Mouse (Mus musculus) MEL (cell line): ENCODE results near the gene Nabp2. TPM values are rescaled to one million over a fixed set of nuclear protein-coding genes. Genes with fewer than 3 reads are reported as not detected.

ENCODE experiments used
- DNase-seq: peaks from one replicate; pipeline ENCODE4 v3.0.0; 2011; ENCODE audit warnings: low read depth, low spot score
- H3K27ac ChIP-seq: 2 replicates; pipeline ENCODE4 v1.5.1; 2012; ENCODE audit warnings: low read depth, mild to moderate bottlenecking, control low read depth, low read length, moderate library complexity; ENCODE audit not compliant: control insufficient read depth
- H3K27me3 ChIP-seq, 2 experiments: fragments of 150-350 bp in 1 of 2; sonication (generic) in 1 of 2; 2 replicates each; pipeline ENCODE4 v1.6.1; 2012; ENCODE audit warnings: low read length in 2 of 2, mild to moderate bottlenecking in 2 of 2, improper control_type of control experiment in 1 of 2, moderate library complexity in 1 of 2; ENCODE audit not compliant: insufficient read depth in 2 of 2, control insufficient read depth in 1 of 2
- H3K36me3 ChIP-seq, 2 experiments: 2 replicates each; pipeline ENCODE4 v1.6.1; 2012 to 2014; ENCODE audit warnings: low read length in 2 of 2, improper control_type of control experiment in 1 of 2, inconsistent platforms in 1 of 2, mild to moderate bottlenecking in 1 of 2; ENCODE audit not compliant: insufficient read depth in 2 of 2, control insufficient read depth in 1 of 2
- H3K4me1 ChIP-seq, 2 experiments: fragments of 150-350 bp in 1 of 2; sonication (generic) in 1 of 2; 2 replicates each; pipeline ENCODE4 v1.6.1; 2012; ENCODE audit warnings: low read length in 2 of 2, improper control_type of control experiment in 1 of 2, mild to moderate bottlenecking in 1 of 2; ENCODE audit not compliant: insufficient read depth in 2 of 2, control insufficient read depth in 1 of 2
- H3K4me3 ChIP-seq, 2 experiments: fragments of 150-350 bp in 1 of 2; sonication (generic) in 1 of 2; 2 replicates each; pipeline ENCODE4 v1.5.1; 2012; ENCODE audit warnings: low read depth in 2 of 2, low read length in 2 of 2, mild to moderate bottlenecking in 2 of 2, moderate library complexity in 2 of 2, control low read depth in 1 of 2, improper control_type of control experiment in 1 of 2; ENCODE audit not compliant: control insufficient read depth in 1 of 2, insufficient read depth in 1 of 2
- H3K79me2 ChIP-seq: 2 replicates; pipeline ENCODE4 v1.6.1; 2012; ENCODE audit warnings: mild to moderate bottlenecking, low read length, moderate library complexity; ENCODE audit not compliant: control insufficient read depth, poor library complexity, insufficient read depth
- H3K9ac ChIP-seq: 2 replicates; pipeline ENCODE4 v1.6.1; 2012; ENCODE audit warnings: low read depth, mild to moderate bottlenecking, control low read depth, low read length, moderate library complexity; ENCODE audit not compliant: control insufficient read depth, poor library complexity, severe bottlenecking
- H3K9me3 ChIP-seq: fragments of 150-350 bp; sonication (generic); replicated peaks from 2 replicates; pipeline ENCODE4 v1.6.1; 2012; ENCODE audit warnings: mild to moderate bottlenecking, low read length, improper control_type of control experiment, moderate library complexity; ENCODE audit not compliant: insufficient read depth
- CHD1 ChIP-seq: IDR thresholded peaks from 2 replicates; pipeline ENCODE4 v1.6.1; 2012; ENCODE audit warnings: low read depth, mild to moderate bottlenecking, inconsistent platforms, low read length, improper control_type of control experiment
- CHD2 ChIP-seq: IDR thresholded peaks from 2 replicates; pipeline ENCODE4 v1.6.1; 2011; ENCODE audit warnings: low read length, improper control_type of control experiment
- CTCF ChIP-seq, 3 experiments: IDR thresholded peaks in 2 of 3; conservative IDR thresholded peaks in 1 of 3; 2 replicates each; pipeline ENCODE4 v1.5.1; 2011 to 2012; ENCODE audit warnings: low read length in 3 of 3, low read depth in 2 of 3, mild to moderate bottlenecking in 2 of 3, improper control_type of control experiment in 1 of 3, inconsistent platforms in 1 of 3, mixed read lengths in 1 of 3, moderate library complexity in 1 of 3; ENCODE audit not compliant: control insufficient read depth in 1 of 3, insufficient read depth in 1 of 3, poor library complexity in 1 of 3, severe bottlenecking in 1 of 3
- E2F4 ChIP-seq: IDR thresholded peaks from 2 replicates; pipeline ENCODE4 v1.6.1; 2011; ENCODE audit warnings: low read depth, low read length, improper control_type of control experiment, borderline replicate concordance
- ELF1 ChIP-seq: IDR thresholded peaks from 2 replicates; pipeline ENCODE4 v1.6.1; 2014; ENCODE audit warnings: low read depth, mild to moderate bottlenecking, inconsistent platforms, low read length, improper control_type of control experiment, moderate library complexity
- EP300 ChIP-seq, 2 experiments: IDR thresholded peaks; 2 replicates each; pipeline ENCODE4 v1.6.1; 2011; ENCODE audit warnings: improper control_type of control experiment in 2 of 2, low read length in 2 of 2, low read depth in 1 of 2, mild to moderate bottlenecking in 1 of 2
- GABPA ChIP-seq: IDR thresholded peaks from 2 replicates; pipeline ENCODE4 v1.6.1; 2012; ENCODE audit warnings: low read depth, mild to moderate bottlenecking, inconsistent platforms, low read length, improper control_type of control experiment, moderate library complexity
- JUND ChIP-seq: IDR thresholded peaks from 2 replicates; pipeline ENCODE4 v1.6.1; 2011; ENCODE audit warnings: low read depth, mild to moderate bottlenecking, improper control_type of control experiment, low read length
- KAT2A ChIP-seq: conservative IDR thresholded peaks from 2 replicates; pipeline ENCODE4 v1.6.1; 2012; ENCODE audit warnings: low read depth, low read length, improper control_type of control experiment, inconsistent platforms
- MAFK ChIP-seq: IDR thresholded peaks from 2 replicates; pipeline ENCODE4 v1.6.1; 2011; ENCODE audit warnings: low read depth, mild to moderate bottlenecking, low read length, improper control_type of control experiment, borderline replicate concordance
- MAX ChIP-seq: IDR thresholded peaks from 2 replicates; pipeline ENCODE4 v1.6.1; 2011; ENCODE audit warnings: low read length, improper control_type of control experiment
- MXI1 ChIP-seq: IDR thresholded peaks from 2 replicates; pipeline ENCODE4 v1.6.1; 2011; ENCODE audit warnings: mild to moderate bottlenecking, low read depth, low read length, improper control_type of control experiment
- MYC ChIP-seq: IDR thresholded peaks from 2 replicates; pipeline ENCODE4 v1.6.1; 2011; ENCODE audit warnings: low read depth, mild to moderate bottlenecking, low read length, improper control_type of control experiment, moderate library complexity
- NELFE ChIP-seq: IDR thresholded peaks from 2 replicates; pipeline ENCODE4 v1.6.1; 2011; ENCODE audit warnings: low read depth, low read length, improper control_type of control experiment
- NRF1 ChIP-seq: IDR thresholded peaks from 2 replicates; pipeline ENCODE4 v1.6.1; 2014; ENCODE audit warnings: low read depth, mild to moderate bottlenecking, inconsistent platforms, low read length, improper control_type of control experiment, moderate library complexity; ENCODE audit not compliant: poor library complexity, insufficient read depth, severe bottlenecking
- RCOR1 ChIP-seq: IDR thresholded peaks from 2 replicates; pipeline ENCODE4 v1.6.1; 2012; ENCODE audit warnings: low read depth, mild to moderate bottlenecking, inconsistent platforms, low read length, improper control_type of control experiment
- TAL1 ChIP-seq: IDR thresholded peaks from 2 replicates; pipeline ENCODE4 v1.6.1; 2012; ENCODE audit warnings: mild to moderate bottlenecking, inconsistent platforms, low read length, moderate library complexity, mixed read lengths
- TCF12 ChIP-seq: IDR thresholded peaks from 2 replicates; pipeline ENCODE4 v1.6.1; 2014; ENCODE audit warnings: low read depth, mild to moderate bottlenecking, inconsistent platforms, low read length, improper control_type of control experiment, moderate library complexity
- USF1 ChIP-seq: IDR thresholded peaks from 2 replicates; pipeline ENCODE4 v1.6.1; 2014; ENCODE audit warnings: low read depth, mild to moderate bottlenecking, inconsistent platforms, low read length, improper control_type of control experiment, moderate library complexity
- USF2 ChIP-seq, 2 experiments: IDR thresholded peaks; 2 replicates each; pipeline ENCODE4 v1.6.1; 2011 to 2012; ENCODE audit warnings: improper control_type of control experiment in 2 of 2, low read length in 2 of 2, borderline replicate concordance in 1 of 2, inconsistent platforms in 1 of 2, low read depth in 1 of 2, mild to moderate bottlenecking in 1 of 2; ENCODE audit not compliant: insufficient read depth in 1 of 2
- polyA plus RNA-seq, 2 experiments: library from polyadenylated mRNA; stranded (reverse) in 1 of 2; unstranded in 1 of 2; fragments of >175 nt in 1 of 2; fragments of >200 nt in 1 of 2; gene quantifications; 2 replicates each; pipeline versions ENCODE4 v1.2.1 to v1.2.4; 2012; ENCODE audit warnings: low replicate concordance in 2 of 2, low read depth in 1 of 2; ENCODE audit not compliant: insufficient read length in 2 of 2, insufficient read depth in 1 of 2, missing spikeins in 1 of 2
- total RNA-seq: library from RNA; depleted of rRNA; stranded (reverse); fragments of 300-350 nt; gene quantifications from 2 replicates; pipeline ENCODE4 v1.2.3, GENCODE M21; 2012

The Nabp2 gene
- total and polyA plus RNA-seq, 3 experiments, result 33.7 to 249 (median 166) TPM

DNA sequence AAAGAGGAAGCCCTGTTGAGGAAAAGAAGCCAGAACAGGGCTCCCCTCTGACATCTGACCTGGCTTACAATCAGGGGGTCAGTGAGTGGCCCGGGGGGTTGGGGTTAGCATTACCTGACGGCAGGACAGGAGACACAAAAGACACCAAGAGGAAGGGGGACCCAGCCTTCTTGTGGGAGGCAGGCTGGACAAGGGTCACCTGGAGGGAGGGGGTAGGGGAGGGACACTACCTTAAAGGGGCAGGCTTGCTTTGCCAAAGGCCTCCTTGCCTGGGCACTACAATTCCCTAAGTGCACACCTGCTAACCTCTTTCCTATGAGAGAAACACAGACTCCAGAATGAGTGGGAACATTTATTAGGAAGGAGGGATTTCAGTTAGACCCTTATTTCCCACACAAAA lies 10.2 kb downstream of the Nabp2 start, which contains the start of gene Slc39a5:
Gene Slc39a5 (minus strand): TSS at position 174 of the 400 bp plus-strand sequence.
- no peaks in the 10 kb centered on the region for H3K36me3 ChIP-seq
- TF ChIP-seq TAL1 (no peak), KAT2A (no peak), USF2 (IDR thresholded peaks at IDR 0.05; ENCODE audit: borderline replicate concordance in 1 of 2, insufficient read depth in 1 of 2, low read depth in 1 of 2, low read length in 2 of 2) (no peak), EP300 (IDR thresholded peaks at IDR 0.05; ENCODE audit: low read depth in 1 of 2, low read length in 2 of 2) (no peak), MAX (no peak), E2F4 (no peak), NRF1 (no peak), ELF1 (no peak), RCOR1 (no peak), NELFE (no peak), MXI1 (no peak), USF1 (no peak), JUND (no peak), MYC (no peak), MAFK (no peak), CHD1 (no peak), TCF12 (no peak), GABPA (no peak), CTCF (IDR thresholded peaks at IDR 0.05 in 2 of 3, conservative IDR thresholded peaks at IDR 0.05 in 1 of 3; ENCODE audit: control insufficient read depth in 1 of 3, insufficient read depth in 1 of 3, low read depth in 2 of 3, low read length in 3 of 3, poor library complexity in 1 of 3, severe bottlenecking in 1 of 3) (no peak), CHD2 (no peak)
- TF ChIP-seq, all 39 proteins: peak for 0
- no peak within 1 kb of the TSS for H3K27ac ChIP-seq
- no peaks in the 10 kb centered on the region for H3K79me2 ChIP-seq
- H3K4me3 ChIP-seq, result no peak within 1 kb of the TSS
- H3K4me1 ChIP-seq, result no peaks in the 10 kb centered on the region
- no peak for DNase-seq
- H3K9ac ChIP-seq, result no peak within 1 kb of the TSS
- no peaks in the 10 kb centered on the region for H3K9me3 ChIP-seq
- no peaks in the 10 kb centered on the region for H3K27me3 ChIP-seq

DNA sequence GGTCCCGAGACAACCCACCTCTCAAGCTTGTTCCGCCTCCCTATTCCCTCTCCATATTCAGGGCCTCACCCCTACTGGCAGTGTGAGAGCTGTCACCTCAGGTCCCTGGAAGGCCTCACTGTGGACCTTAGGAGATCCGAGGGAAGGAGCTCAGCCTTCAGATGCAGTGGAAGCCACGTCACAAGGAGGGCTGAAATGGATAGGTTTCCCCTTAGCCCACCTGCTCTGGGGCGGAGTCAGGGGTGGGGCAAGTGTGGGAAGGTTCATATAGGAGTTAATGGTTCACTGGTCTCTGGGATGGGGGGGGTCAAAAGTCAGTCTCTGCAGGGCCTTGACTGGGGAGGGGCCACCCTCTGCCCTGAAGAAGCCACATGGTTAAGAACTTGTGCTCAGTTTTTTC lies 11.0 kb downstream of the Nabp2 start:
- H3K9me3 ChIP-seq, result no peaks in the 10 kb centered on the region
- H3K27me3 ChIP-seq, result no peaks in the 10 kb centered on the region
- H3K9ac ChIP-seq, result no peak overlapping the region
- H3K79me2 ChIP-seq, result no peaks in the 10 kb centered on the region
- no peak for TF ChIP-seq MXI1
- TF ChIP-seq USF1, result no peak
- TF ChIP-seq, all 39 proteins: peak for 0
- no peak for DNase-seq
- Histone ChIP-seq H3K4me3 (no peak overlapping the region), H3K4me1 (no peaks in the 10 kb centered on the region), H3K36me3 (no peaks in the 10 kb centered on the region), H3K27ac (no peak overlapping the region)
